Mouse (Mus musculus): Measurements from ENCODE around the gene Kif14. TPM values are rescaled to one million over a fixed set of nuclear protein-coding genes. Genes with fewer than 3 reads are reported as not detected.
"Not testable (repeated sequence)": the region's sequence is repeated elsewhere in the genome, so short reads cannot be mapped to it uniquely, and the experiment has no call there.

Kif14 gene
- total and polyA plus RNA-seq, 2 experiments from 2014 or later: 0.79 to 4.8 TPM

DNA sequence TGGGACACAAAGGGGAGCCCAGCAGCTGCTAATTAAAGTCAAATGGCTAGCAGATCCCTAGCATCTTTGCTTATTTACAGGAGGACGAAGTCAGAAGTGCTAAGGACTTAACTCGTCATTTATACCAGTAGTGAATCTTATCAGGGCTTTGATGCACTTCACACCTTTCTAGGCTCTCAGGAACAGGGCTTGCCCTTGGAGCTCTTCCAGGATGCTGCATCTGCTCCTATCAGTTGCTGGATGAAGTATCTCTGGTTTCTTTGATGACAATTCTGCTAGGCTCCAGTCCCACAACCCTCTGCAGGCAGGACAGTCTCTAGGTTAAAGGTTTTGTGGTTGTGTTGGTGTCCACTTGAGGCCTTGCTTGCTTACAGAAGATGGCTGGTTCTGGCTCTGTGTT is 26.1 kb downstream of the Kif14 start:
- Histone ChIP-seq H3K36me3 (replicated peaks; ENCODE audit: control insufficient read depth, insufficient read depth, low read length) (peaks cover 76% of the 10 kb centered on the region), H3K27me3 (ENCODE audit: control insufficient read depth, insufficient read depth, low read length) (no peaks in the 10 kb centered on the region), H3K4me1 (ENCODE audit: control insufficient read depth, insufficient read depth) (no peaks in the 10 kb centered on the region), H3K9me3 (replicated peaks; ENCODE audit: control insufficient read depth, low read length) (no peaks in the 10 kb centered on the region), H3K4me3 (ENCODE audit: low read depth, low read length) (no peak overlapping the region), H3K4me2 (ENCODE audit: low read depth, low read length) (no peak overlapping the region), H3K27ac (ENCODE audit: low read depth) (no peak overlapping the region), H3K9ac (replicated peaks; ENCODE audit: low read depth, low read length) (no peak overlapping the region)
- DNase-seq (ENCODE audit: low spot score): no peak
- TF ChIP-seq CTCF (IDR thresholded peaks at IDR 0.05; ENCODE audit: low read depth) (no peak), EP300 (IDR thresholded peaks at IDR 0.05; ENCODE audit: low read depth) (no peak)
- no peak for ATAC-seq (ENCODE audit: insufficient read depth, low read depth)
- 41% methylated on average over 2 of the region's 2 CpGs for WGBS

DNA sequence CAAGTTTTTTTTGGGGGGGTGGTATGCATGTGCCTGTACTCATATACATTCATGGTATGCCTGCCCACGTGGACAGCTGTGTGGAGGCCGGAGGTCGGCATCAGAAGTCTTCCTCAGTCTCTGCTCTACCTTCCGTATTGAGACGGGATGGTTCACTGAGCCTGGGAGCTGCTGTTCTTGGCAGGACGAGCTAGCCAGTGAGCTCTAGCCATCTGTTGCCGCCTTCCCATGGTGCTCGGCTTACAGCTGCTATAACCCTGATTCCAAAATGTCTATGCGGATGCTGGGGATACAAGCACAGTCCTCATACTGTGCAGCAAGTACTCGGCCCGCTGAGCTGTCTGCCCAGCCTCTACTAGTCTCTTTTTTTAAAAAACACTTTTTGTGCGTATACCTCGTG is 33.2 kb downstream of the Kif14 start:
- no peak for TF ChIP-seq EP300 (IDR thresholded peaks at IDR 0.05; ENCODE audit: low read depth)
- TF ChIP-seq CTCF (IDR thresholded peaks at IDR 0.05; ENCODE audit: low read depth): no peak
- H3K27me3 ChIP-seq (ENCODE audit: control insufficient read depth, insufficient read depth, low read length): no peaks in the 10 kb centered on the region
- DNase-seq (ENCODE audit: low spot score) (no peak), ATAC-seq (ENCODE audit: insufficient read depth, low read depth) (no peak)
- 91% methylated on average over 13 of the region's 13 CpGs for WGBS
- no peak overlapping the region for H3K9ac ChIP-seq (replicated peaks; ENCODE audit: low read depth, low read length)
- H3K27ac ChIP-seq (ENCODE audit: low read depth): no peak overlapping the region
- H3K4me3 ChIP-seq (ENCODE audit: low read depth, low read length): no peak overlapping the region
- H3K4me2 ChIP-seq (ENCODE audit: low read depth, low read length): no peak overlapping the region
- no peaks in the 10 kb centered on the region for H3K9me3 ChIP-seq (replicated peaks; ENCODE audit: control insufficient read depth, low read length)
- H3K36me3 ChIP-seq (replicated peaks; ENCODE audit: control insufficient read depth, insufficient read depth, low read length): peaks cover 42% of the 10 kb centered on the region
- no peaks in the 10 kb centered on the region for H3K4me1 ChIP-seq (ENCODE audit: control insufficient read depth, insufficient read depth)

DNA sequence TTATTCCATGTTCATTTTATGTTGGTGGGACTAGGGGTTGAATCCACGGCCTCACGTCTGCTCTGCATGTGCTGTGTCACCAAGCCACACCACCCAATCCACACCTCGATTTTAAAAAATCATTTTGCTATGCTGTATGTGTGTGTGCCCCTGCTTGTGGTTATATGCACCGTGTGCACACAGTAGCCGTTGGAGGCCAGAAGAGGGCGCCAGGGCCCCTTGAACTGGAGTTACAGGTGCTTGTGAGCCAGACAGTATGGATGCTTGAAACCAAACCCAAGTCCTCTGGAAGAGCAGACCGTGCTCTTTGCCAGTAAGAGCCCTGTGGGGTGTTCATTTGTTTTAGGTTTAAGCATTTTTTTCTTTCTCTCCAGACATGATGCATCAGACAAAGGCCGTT is 36.8 kb downstream of the Kif14 start:
- no peak for ATAC-seq (ENCODE audit: insufficient read depth, low read depth)
- 97% methylated on average over 8 of the region's 8 CpGs for WGBS
- H3K4me2 ChIP-seq (ENCODE audit: low read depth, low read length): no peak overlapping the region

DNA sequence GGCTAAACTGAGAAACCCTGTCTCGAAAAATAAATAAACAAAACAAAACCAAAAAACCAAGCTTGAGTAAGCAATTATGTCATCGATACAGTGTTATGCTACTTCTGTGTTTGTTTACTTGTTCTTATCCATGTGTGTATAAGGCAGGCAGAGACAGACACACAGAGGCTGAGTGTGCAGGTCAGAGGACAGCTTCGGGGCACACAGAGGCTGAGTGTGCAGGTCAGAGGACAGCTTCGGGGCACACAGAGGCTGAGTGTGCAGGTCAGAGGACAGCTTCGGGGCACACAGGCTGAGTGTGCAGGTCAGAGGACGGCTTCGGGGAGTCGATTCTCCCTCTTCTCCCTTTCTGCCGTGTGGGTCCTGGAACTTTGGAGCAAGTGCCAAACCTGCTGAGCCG is 40.1 kb downstream of the Kif14 start:
- not testable (repeated sequence) for H3K4me2 ChIP-seq (ENCODE audit: low read depth, low read length); H3K9me3 ChIP-seq (replicated peaks; ENCODE audit: control insufficient read depth, low read length); H3K4me3 ChIP-seq (ENCODE audit: low read depth, low read length); DNase-seq (ENCODE audit: low spot score); H3K4me1 ChIP-seq (ENCODE audit: control insufficient read depth, insufficient read depth); ATAC-seq (ENCODE audit: insufficient read depth, low read depth); H3K27ac ChIP-seq (ENCODE audit: low read depth); H3K9ac ChIP-seq (replicated peaks; ENCODE audit: low read depth, low read length); H3K27me3 ChIP-seq (ENCODE audit: control insufficient read depth, insufficient read depth, low read length)
- WGBS: 88% methylated on average over 10 of the region's 10 CpGs
- H3K36me3 ChIP-seq (replicated peaks; ENCODE audit: control insufficient read depth, insufficient read depth, low read length): peaks cover 20% of the 10 kb centered on the region

More for the DNA sequence above, 36.8 kb downstream of the Kif14 start:
- H3K27me3 ChIP-seq (ENCODE audit: control insufficient read depth, insufficient read depth, low read length): no peaks in the 10 kb centered on the region
- DNase-seq (ENCODE audit: low spot score): no peak
- TF ChIP-seq CTCF (IDR thresholded peaks at IDR 0.05; ENCODE audit: low read depth) (no peak), EP300 (IDR thresholded peaks at IDR 0.05; ENCODE audit: low read depth) (no peak)
- no peaks in the 10 kb centered on the region for H3K9me3 ChIP-seq (replicated peaks; ENCODE audit: control insufficient read depth, low read length)
- H3K4me1 ChIP-seq (ENCODE audit: control insufficient read depth, insufficient read depth): no peaks in the 10 kb centered on the region
- peaks cover 18% of the 10 kb centered on the region for H3K36me3 ChIP-seq (replicated peaks; ENCODE audit: control insufficient read depth, insufficient read depth, low read length)
- no peak overlapping the region for H3K9ac ChIP-seq (replicated peaks; ENCODE audit: low read depth, low read length)
- H3K27ac ChIP-seq (ENCODE audit: low read depth): no peak overlapping the region
- H3K4me3 ChIP-seq (ENCODE audit: low read depth, low read length): no peak overlapping the region

DNA sequence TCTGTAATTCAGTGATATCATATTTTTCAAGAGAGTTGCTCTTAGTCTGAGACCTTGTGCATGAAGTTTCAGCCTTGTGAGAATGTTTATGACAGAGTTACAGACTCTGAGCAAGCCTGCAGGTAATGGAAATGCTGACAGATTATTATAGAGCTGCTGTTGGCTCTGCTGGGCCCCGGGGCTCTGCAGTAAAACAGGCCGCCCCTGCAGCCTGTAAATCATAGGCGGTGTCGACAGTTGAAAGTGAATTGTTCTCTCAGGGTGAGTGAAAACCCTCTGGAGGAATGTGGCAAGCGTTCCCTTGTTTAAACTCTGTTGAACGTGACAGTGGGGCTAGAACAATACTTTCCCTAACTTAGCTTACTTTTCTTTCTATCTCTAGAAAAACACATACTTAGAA is 46.2 kb downstream of the Kif14 start:
- H3K9me3 ChIP-seq (replicated peaks; ENCODE audit: control insufficient read depth, low read length): no peaks in the 10 kb centered on the region
- no peaks in the 10 kb centered on the region for H3K27me3 ChIP-seq (ENCODE audit: control insufficient read depth, insufficient read depth, low read length)
- WGBS: 17% methylated on average over 6 of the region's 6 CpGs
- TF ChIP-seq EP300 (IDR thresholded peaks at IDR 0.05; ENCODE audit: low read depth): no peak
- no peak for TF ChIP-seq CTCF (IDR thresholded peaks at IDR 0.05; ENCODE audit: low read depth)
- H3K4me1 ChIP-seq (ENCODE audit: control insufficient read depth, insufficient read depth): no peaks in the 10 kb centered on the region
- peak; percentile 89 for ATAC-seq (ENCODE audit: insufficient read depth, low read depth)
- H3K27ac ChIP-seq (ENCODE audit: low read depth): peak overlapping the region; percentile 98
- H3K36me3 ChIP-seq (replicated peaks; ENCODE audit: control insufficient read depth, insufficient read depth, low read length): peaks cover 22% of the 10 kb centered on the region
- H3K4me2 ChIP-seq (ENCODE audit: low read depth, low read length): no peak overlapping the region
- H3K9ac ChIP-seq (replicated peaks; ENCODE audit: low read depth, low read length): 0 out of 2 replicates have a peak overlapping the region, but pooled peaks have one; percentile 53
- H3K4me3 ChIP-seq (ENCODE audit: low read depth, low read length): no peak overlapping the region
- DNase-seq (ENCODE audit: low spot score): peak; percentile 79

DNA sequence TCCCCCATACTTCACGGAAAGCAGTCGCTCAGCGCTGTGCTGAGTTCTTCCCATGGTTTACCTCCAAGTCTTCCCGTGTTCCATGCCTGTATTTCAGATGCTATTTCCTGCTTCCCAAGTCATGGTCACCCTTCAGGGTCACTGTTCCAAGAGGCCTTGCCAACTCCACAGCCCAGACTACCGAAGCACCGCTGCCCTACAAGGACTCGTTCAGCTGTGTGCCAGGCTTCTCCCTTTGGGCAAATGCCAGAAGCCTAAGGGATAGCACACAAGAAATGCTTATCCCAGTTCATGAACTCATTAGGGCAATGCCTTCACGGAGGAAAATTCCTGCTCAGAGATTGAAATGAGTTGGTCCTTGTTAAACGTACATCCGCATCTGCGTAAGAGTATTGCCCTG is 47.0 kb downstream of the Kif14 start:
- peak overlapping the region; percentile 22; the same call in 1 of the 2 replicates for H3K4me3 ChIP-seq (ENCODE audit: low read depth, low read length)
- peak overlapping the region; percentile 53; the same call in 1 of the 2 replicates for H3K9ac ChIP-seq (replicated peaks; ENCODE audit: low read depth, low read length)
- ATAC-seq (ENCODE audit: insufficient read depth, low read depth): peak; percentile 87
- 54% methylated on average over 11 of the region's 11 CpGs for WGBS
- H3K27ac ChIP-seq (ENCODE audit: low read depth): peak overlapping the region; percentile 98
- TF ChIP-seq CTCF (IDR thresholded peaks at IDR 0.05; ENCODE audit: low read depth) (no peak), EP300 (IDR thresholded peaks at IDR 0.05; ENCODE audit: low read depth) (no peak)
- H3K27me3 ChIP-seq (ENCODE audit: control insufficient read depth, insufficient read depth, low read length): no peaks in the 10 kb centered on the region
- no peaks in the 10 kb centered on the region for H3K4me1 ChIP-seq (ENCODE audit: control insufficient read depth, insufficient read depth)
- peak; percentile 78 for DNase-seq (ENCODE audit: low spot score)
- H3K9me3 ChIP-seq (replicated peaks; ENCODE audit: control insufficient read depth, low read length): no peaks in the 10 kb centered on the region
- H3K4me2 ChIP-seq (ENCODE audit: low read depth, low read length): peak overlapping the region; percentile 47
- peaks cover 23% of the 10 kb centered on the region for H3K36me3 ChIP-seq (replicated peaks; ENCODE audit: control insufficient read depth, insufficient read depth, low read length)

All from heart, postnatal 0 days (tissue).